Mouse (Mus musculus) midbrain, embryonic 16.5 days (tissue): ENCODE measurements around the gene Pml. TPM values are rescaled to one million over a fixed set of nuclear protein-coding genes. Genes with fewer than 3 reads are reported as not detected.
A peak's percentile ranks its signal among the peaks of the same experiment; 100 is the strongest.

ENCODE experiments used
- ATAC-seq: fragments of 200-750 bp; cut with Nextera tagmentation; 2 replicates; pipeline ENCODE4 v1.8.0; 2017; ENCODE audit warnings: moderate TSS enrichment
- H3K27ac ChIP-seq: fragments of 300-500 bp; sonication (generic); 2 replicates; pipeline ENCODE4 v1.5.1; 2014; ENCODE audit warnings: mild to moderate bottlenecking, low read length, mixed read lengths
- H3K27me3 ChIP-seq: fragments of 300-500 bp; sonication (generic); 2 replicates; pipeline ENCODE4 v1.6.1; 2014; ENCODE audit warnings: low read depth, low read length, mixed read lengths; ENCODE audit not compliant: control insufficient read depth, insufficient read depth
- H3K36me3 ChIP-seq: fragments of 300-500 bp; sonication (generic); 2 replicates; pipeline ENCODE4 v1.6.1; 2014; ENCODE audit warnings: mild to moderate bottlenecking, low read length, moderate library complexity, mixed read lengths; ENCODE audit not compliant: control insufficient read depth, insufficient read depth
- H3K4me1 ChIP-seq: fragments of 300-500 bp; sonication (generic); 2 replicates; pipeline ENCODE4 v1.6.1; 2014; ENCODE audit warnings: mild to moderate bottlenecking, low read length, mixed read lengths; ENCODE audit not compliant: control insufficient read depth, insufficient read depth
- H3K4me2 ChIP-seq: fragments of 300-500 bp; sonication (generic); 2 replicates; pipeline ENCODE4 v1.6.1; 2014; ENCODE audit warnings: mild to moderate bottlenecking, low read length, mixed read lengths
- H3K4me3 ChIP-seq: fragments of 300-500 bp; sonication (generic); 2 replicates; pipeline ENCODE4 v1.5.1; 2014; ENCODE audit warnings: low read depth, mild to moderate bottlenecking, low read length, moderate library complexity, mixed read lengths
- H3K9ac ChIP-seq: fragments of 300-500 bp; sonication (generic); 2 replicates; pipeline ENCODE4 v1.6.1; 2014; ENCODE audit warnings: low read depth, low read length, mixed read lengths
- H3K9me3 ChIP-seq: fragments of 300-500 bp; sonication (generic); replicated peaks from 2 replicates; pipeline ENCODE4 v1.6.1; 2014; ENCODE audit warnings: mild to moderate bottlenecking, low read length, mixed read lengths; ENCODE audit not compliant: control insufficient read depth, poor library complexity, severe bottlenecking
- WGBS: fragments of 180-500 bp; shearing (Covaris S2); extraction: QIAGEN DNeasy Blood & Tissue Kit; methylation state at CpG from one replicate; pipeline ENCODE4 v1.1.7; 2014; 5-methylcytosine and 5-hydroxymethylcytosine counted together
- microRNA-seq: library from miRNA; unstranded; fragments of <30 nt; microRNA quantifications from one replicate; pipeline ENCODE4, GENCODE M21; 2017
- polyA plus RNA-seq: library from polyadenylated mRNA; unstranded; fragments of >200 nt; fragmentation: Nextera tagmentation; extraction: Ambion mirVana; gene quantifications from 2 replicates; pipeline ENCODE4 v1.2.1, GENCODE M21; 2015

The Pml gene
- polyA plus RNA-seq, 1 experiment from 2014 or later: 3.9 TPM

GRCm38 (mm10) chr9:58174818-58175251, 74.8 kb downstream of the Pml start:
- no peak overlapping the region for H3K27ac ChIP-seq
- no peaks in the 10 kb centered on the region for H3K36me3 ChIP-seq
- H3K27me3 ChIP-seq: no peaks in the 10 kb centered on the region
- H3K4me1 ChIP-seq: 0 out of 2 replicates have a peak, but pooled peaks cover 2% of the 10 kb centered on the region
- no peak overlapping the region for H3K9ac ChIP-seq
- H3K4me3 ChIP-seq: no peak overlapping the region
- H3K4me2 ChIP-seq: no peak overlapping the region
- 29% methylated on average over 5 of the region's 5 CpGs for WGBS
- peak; percentile 45; the same call in 1 of the 2 replicates for ATAC-seq
- no peaks in the 10 kb centered on the region for H3K9me3 ChIP-seq

- no peak overlapping the region for H3K9ac ChIP-seq
- ATAC-seq: no peak
- H3K27me3 ChIP-seq: no peaks in the 10 kb centered on the region
- H3K4me3 ChIP-seq: no peak overlapping the region
- 77% methylated on average over 2 of the region's 2 CpGs for WGBS
- no peak overlapping the region for H3K27ac ChIP-seq
- no peaks in the 10 kb centered on the region for H3K36me3 ChIP-seq
- no peaks in the 10 kb centered on the region for H3K9me3 ChIP-seq
- H3K4me2 ChIP-seq: no peak overlapping the region
- 0 out of 2 replicates have a peak, but pooled peaks cover 2% of the 10 kb centered on the region for H3K4me1 ChIP-seq
Measured at GRCm38 (mm10) chr9:58172863-58173262, 76.7 kb downstream of the Pml start.

GRCm38 (mm10) chr9:58169426-58169825, 80.2 kb downstream of the Pml start:
- no peak overlapping the region for H3K9ac ChIP-seq
- no peaks in the 10 kb centered on the region for H3K4me1 ChIP-seq
- H3K4me3 ChIP-seq: no peak overlapping the region
- H3K27ac ChIP-seq: no peak overlapping the region
- H3K9me3 ChIP-seq: no peaks in the 10 kb centered on the region
- ATAC-seq: no peak
- no peaks in the 10 kb centered on the region for H3K27me3 ChIP-seq
- no peaks in the 10 kb centered on the region for H3K36me3 ChIP-seq
- 83% methylated on average over 6 of the region's 6 CpGs for WGBS
- H3K4me2 ChIP-seq: no peak overlapping the region

GRCm38 (mm10) chr9:58168880-58169279, 80.7 kb downstream of the Pml start:
- no peaks in the 10 kb centered on the region for H3K9me3 ChIP-seq
- H3K36me3 ChIP-seq: no peaks in the 10 kb centered on the region
- H3K4me1 ChIP-seq: no peaks in the 10 kb centered on the region
- 70% methylated on average over 3 of the region's 3 CpGs for WGBS
- ATAC-seq: no peak
- H3K27me3 ChIP-seq: no peaks in the 10 kb centered on the region
- H3K4me2 ChIP-seq: no peak overlapping the region
- H3K9ac ChIP-seq: no peak overlapping the region
- H3K4me3 ChIP-seq: no peak overlapping the region
- no peak overlapping the region for H3K27ac ChIP-seq

Small RNA genes within 50 kb of the gene (microRNA-seq; reads per million reads assigned to microRNA genes)
- not detected for gene Mir6385

Other genes with a start within 250 kb of the Pml start
- 0.76 and 1.6 TPM in 2 replicates for gene Cyp11a1, start 243.4 kb downstream of the Pml start, polyA plus RNA-seq
- 8.1 and 9.7 TPM in 2 replicates for gene Stra6, start 186.0 kb downstream of the Pml start, polyA plus RNA-seq
- gene Ccdc33, start 131.0 kb downstream of the Pml start, polyA plus RNA-seq: 0.31 and 0.90 TPM in 2 replicates
- 24.4 and 26.2 TPM in 2 replicates for gene Islr, start 45.5 kb downstream of the Pml start, polyA plus RNA-seq
- gene Islr2, start 45.5 kb downstream of the Pml start, polyA plus RNA-seq: 38.0 and 42.3 TPM in 2 replicates
- 134 and 144 TPM in 2 replicates for gene Stoml1, start 3.4 kb upstream of the Pml start, polyA plus RNA-seq
- gene Loxl1, start 63.4 kb upstream of the Pml start, polyA plus RNA-seq: 4.8 and 5.1 TPM in 2 replicates
- not detected in 2 replicates for gene Tbc1d21, start 120.7 kb upstream of the Pml start, polyA plus RNA-seq
- gene Insyn1, start 238.8 kb upstream of the Pml start, polyA plus RNA-seq: 6.7 and 7.2 TPM in 2 replicates